Mouse (Mus musculus): ENCODE data around the gene Trappc2l. TPM values are rescaled to one million over a fixed set of nuclear protein-coding genes. Genes with fewer than 3 reads are reported as not detected.
A peak's percentile ranks its signal among the peaks of the same experiment; 100 is the strongest.

Gene Trappc2l
- polyA plus RNA-seq, 1 experiment from 2014 or later = 26.7 TPM

DNA sequence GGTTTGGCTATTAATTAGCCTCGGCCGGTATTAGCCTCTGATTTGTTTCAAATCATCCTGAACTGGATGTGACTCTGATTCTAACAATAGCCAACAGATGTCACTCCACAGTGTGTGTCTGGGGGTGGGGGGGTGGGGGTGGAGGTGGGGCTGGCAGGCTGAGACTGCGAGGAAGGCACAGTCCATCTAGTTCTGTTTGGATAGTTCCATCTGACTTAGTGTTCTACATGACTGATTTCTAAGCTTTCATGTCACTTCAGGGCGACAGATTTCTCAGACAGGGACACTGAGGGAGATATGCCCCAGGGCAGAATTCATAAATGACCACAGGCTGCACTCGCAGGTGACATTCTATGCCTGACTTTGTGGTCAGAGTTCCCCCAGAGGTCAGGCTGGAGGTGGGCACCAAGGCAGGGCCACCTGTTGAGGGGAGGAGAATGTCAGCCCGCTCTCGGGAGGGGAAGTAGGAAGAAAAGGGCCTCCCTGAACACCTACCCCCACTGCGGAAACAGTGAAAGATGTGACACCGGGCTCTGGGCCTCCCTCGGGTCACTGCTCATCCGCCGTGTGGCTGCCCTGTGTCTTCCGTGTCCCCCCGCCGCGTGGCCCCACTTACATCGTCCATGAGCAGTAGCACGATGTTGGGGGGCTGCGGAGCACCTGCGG, 695 bp upstream of the Trappc2l start:
- no peak for DNase-seq
- peaks cover 8% of the 10 kb centered on the region; the same call in 1 of the 2 replicates for H3K27me3 ChIP-seq
- ATAC-seq (ENCODE audit: low read depth) = peak; percentile 33; the same call in 1 of the 2 replicates
- H3K9ac ChIP-seq = peak overlapping the region; percentile 84
- H3K4me3 ChIP-seq (replicated peaks) = peak overlapping the region; percentile 77
- H3K4me1 ChIP-seq (replicated peaks) = peaks cover 24% of the 10 kb centered on the region
- H3K36me3 ChIP-seq = peaks cover 8% of the 10 kb centered on the region; the same call in 1 of the 2 replicates
- H3K9me3 ChIP-seq (replicated peaks) = no peaks in the 10 kb centered on the region
- peak overlapping the region; percentile 99 for H3K4me2 ChIP-seq
- peak overlapping the region; percentile 74 for H3K27ac ChIP-seq
- 4% methylated on average over 20 of the region's 20 CpGs for WGBS (ENCODE audit: insufficient replicate concordance)

DNA sequence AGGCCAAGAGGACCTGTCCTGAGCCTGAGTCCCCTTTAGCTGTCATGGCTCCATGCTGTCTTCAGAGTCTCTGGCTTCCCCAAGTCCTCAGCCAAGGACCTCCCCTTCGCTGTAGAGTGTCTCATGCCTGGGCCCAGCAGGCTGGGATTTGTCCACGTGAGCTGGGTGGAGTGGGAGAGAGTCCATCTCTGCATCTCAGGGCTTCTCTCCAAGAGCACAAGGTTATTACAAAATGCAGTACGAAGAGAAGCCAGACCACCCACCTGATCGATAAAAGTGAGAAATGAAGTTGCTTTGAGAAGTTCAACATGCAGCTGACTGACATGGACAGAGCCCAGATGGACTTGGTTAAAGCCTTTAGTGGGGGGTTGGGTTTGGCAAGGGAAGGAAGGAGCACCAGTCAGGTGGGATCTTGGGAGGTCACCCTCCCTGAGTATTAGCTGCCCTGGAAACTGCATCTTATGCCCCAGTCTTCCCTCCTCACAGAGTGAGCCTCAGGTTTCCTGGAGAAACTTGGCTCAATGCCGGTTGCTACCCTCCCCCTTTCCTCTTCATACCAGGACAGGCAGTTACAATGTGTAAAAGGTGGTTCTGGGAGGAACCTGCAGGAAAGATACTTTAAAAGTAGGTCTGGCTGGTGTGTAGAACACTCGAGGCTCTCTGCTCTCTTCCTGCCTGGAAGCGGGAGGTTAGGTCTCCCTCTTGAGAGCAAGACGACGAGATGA, 4.9 kb downstream of the Trappc2l start:
- Histone ChIP-seq H3K9me3 (replicated peaks) (no peaks in the 10 kb centered on the region), H3K27ac (no peak overlapping the region; the same call in 1 of the 2 replicates), H3K9ac (no peak overlapping the region), H3K4me2 (no peak overlapping the region), H3K27me3 (no peaks in the 10 kb centered on the region), H3K36me3 (peaks cover 8% of the 10 kb centered on the region; the same call in 1 of the 2 replicates), H3K4me1 (replicated peaks) (peaks cover 44% of the 10 kb centered on the region), H3K4me3 (replicated peaks) (no peak overlapping the region)
- 66% methylated on average over 9 of the region's 9 CpGs for WGBS (ENCODE audit: insufficient replicate concordance)
- DNase-seq (no peak), ATAC-seq (ENCODE audit: low read depth) (no peak)

DNA sequence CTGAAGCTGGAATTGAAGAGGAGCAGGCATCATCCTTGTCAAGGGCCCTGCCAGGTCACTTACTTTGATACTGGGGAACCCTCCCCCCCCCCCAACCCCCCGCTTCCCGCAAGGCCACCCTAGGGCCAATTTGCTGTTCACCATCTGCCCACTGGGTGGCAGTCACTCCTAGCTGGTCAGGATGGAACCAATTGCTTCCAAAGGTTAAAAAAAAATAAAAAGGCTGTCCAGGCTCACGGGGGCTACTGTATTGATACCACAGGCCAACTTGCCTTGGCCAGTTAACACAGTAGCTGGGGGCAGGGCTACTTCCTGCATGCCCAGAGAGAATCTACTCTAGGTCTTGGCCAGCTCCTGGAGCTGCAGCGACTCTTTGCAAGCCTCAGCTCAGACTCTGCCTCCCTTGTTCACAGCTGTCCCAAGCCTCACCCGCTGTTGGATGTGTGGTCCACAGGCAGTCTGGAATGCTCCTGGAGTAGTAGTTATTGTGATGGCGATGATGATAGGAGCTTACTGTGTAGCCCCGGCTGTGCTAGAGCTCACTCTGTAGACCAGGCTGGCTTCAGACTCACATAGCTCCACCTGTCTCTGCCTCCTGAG, 6.6 kb downstream of the Trappc2l start:
- peak overlapping the region; percentile 91 for H3K27ac ChIP-seq
- H3K4me2 ChIP-seq = peak overlapping the region; percentile 51
- no peaks in the 10 kb centered on the region for H3K9me3 ChIP-seq (replicated peaks)
- H3K36me3 ChIP-seq = peaks cover 8% of the 10 kb centered on the region; the same call in 1 of the 2 replicates
- H3K4me1 ChIP-seq (replicated peaks) = peaks cover 31% of the 10 kb centered on the region
- peak overlapping the region; percentile 61 for H3K9ac ChIP-seq
- no peaks in the 10 kb centered on the region for H3K27me3 ChIP-seq
- WGBS (ENCODE audit: insufficient replicate concordance) = 48% methylated on average over 5 of the region's 7 CpGs
- peak overlapping the region; percentile 3; the same call in 1 of the 2 replicates for H3K4me3 ChIP-seq (replicated peaks)
- DNase-seq = peak; percentile 60
- ATAC-seq (ENCODE audit: low read depth) = peak; percentile 9; the same call in 1 of the 2 replicates

DNA sequence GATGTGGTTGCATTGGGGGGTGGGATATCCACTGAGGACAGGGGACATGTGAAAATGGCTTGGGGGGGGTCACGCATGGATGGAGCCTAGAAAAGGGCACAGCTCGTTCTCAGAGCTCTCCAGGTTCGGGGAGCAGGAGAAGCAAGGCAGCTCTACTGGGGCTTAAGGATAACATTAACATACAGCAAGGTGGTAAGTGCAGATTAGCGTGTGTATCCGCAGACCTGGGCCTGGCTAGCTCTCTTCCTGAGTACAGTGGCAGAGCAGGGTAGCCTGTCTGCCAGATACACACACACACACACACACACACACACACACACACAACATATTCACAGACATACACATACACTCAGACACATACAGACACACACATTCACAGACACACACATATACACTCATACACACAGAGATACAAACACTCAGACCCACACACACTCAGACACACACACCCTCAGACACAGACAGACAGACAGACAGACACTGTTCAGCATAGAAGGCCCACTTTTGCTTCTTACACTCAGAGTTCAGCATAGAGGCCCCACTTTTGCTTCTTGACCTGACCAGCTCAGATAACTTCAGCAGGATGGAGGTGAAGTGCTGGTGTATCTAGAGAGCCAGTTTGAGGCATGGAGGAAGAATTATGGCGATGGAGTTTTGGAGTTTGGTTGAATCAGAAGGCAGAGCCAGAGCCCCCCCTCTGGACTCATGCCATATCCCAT, 7.4 kb downstream of the Trappc2l start:
- Histone ChIP-seq H3K9ac (peak overlapping the region; percentile 61), H3K27me3 (0 out of 2 replicates have a peak, but pooled peaks cover 2% of the 10 kb centered on the region), H3K9me3 (replicated peaks) (no peaks in the 10 kb centered on the region), H3K27ac (peak overlapping the region; percentile 91), H3K36me3 (peaks cover 8% of the 10 kb centered on the region; the same call in 1 of the 2 replicates), H3K4me1 (replicated peaks) (peaks cover 29% of the 10 kb centered on the region), H3K4me3 (replicated peaks) (peak overlapping the region; percentile 3; the same call in 1 of the 2 replicates), H3K4me2 (peak overlapping the region; percentile 51)
- WGBS (ENCODE audit: insufficient replicate concordance) = 28% methylated on average over 6 of the region's 6 CpGs
- ATAC-seq (ENCODE audit: low read depth) (peak; percentile 95), DNase-seq (peak; percentile 63)

DNA sequence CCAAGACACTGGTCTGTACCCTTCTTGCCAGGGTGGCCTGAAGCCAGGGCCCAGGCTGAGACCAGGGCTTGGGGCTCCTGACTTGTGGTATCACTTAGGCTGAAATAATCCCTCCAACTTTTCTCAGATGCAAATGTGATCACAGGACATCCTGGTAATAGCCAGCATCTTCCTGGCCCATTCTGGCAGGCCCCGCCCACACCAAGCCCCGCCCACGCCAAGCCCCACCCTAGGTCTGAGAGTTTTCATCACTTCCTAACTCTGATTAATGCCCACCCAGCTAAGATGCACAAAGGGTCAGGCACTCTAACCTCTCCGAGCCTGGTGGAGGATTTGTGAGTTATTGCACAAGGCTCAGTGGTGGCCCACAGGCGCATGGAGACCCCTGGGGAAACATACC, 9.0 kb downstream of the Trappc2l start:
- no peak overlapping the region for H3K4me2 ChIP-seq
- DNase-seq (no peak), ATAC-seq (ENCODE audit: low read depth) (no peak)
- 32% methylated on average over 5 of the region's 5 CpGs for WGBS (ENCODE audit: insufficient replicate concordance)
- H3K36me3 ChIP-seq = 0 out of 2 replicates have a peak, but pooled peaks cover 2% of the 10 kb centered on the region
- no peaks in the 10 kb centered on the region for H3K9me3 ChIP-seq (replicated peaks)
- peaks cover 29% of the 10 kb centered on the region for H3K4me1 ChIP-seq (replicated peaks)
- H3K27ac ChIP-seq = no peak overlapping the region
- H3K27me3 ChIP-seq = peaks cover 6% of the 10 kb centered on the region; the same call in 1 of the 2 replicates
- no peak overlapping the region for H3K4me3 ChIP-seq (replicated peaks)
- H3K9ac ChIP-seq = no peak overlapping the region

DNA sequence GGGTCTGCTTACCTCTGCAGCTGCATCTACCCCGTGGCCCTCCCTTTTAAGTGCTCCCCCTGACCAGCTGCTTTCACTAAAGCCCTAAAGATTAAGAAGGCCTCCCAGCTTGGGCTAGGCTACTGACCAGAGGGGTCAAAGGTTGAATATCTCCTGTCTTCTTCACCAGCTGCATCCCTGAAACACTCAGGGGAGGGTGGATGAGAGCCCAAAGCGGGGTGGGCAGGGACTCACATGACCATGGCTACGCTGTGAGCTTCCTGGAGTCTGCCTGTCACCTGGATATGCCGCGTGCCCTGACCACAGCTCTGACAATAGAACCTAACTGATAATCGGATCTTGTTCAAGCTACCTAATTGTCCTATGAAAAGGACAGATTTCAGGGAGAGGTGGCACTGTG, 11.3 kb downstream of the Trappc2l start, which contains the start of gene Pabpn1l:
TSS of gene Pabpn1l (minus strand) at position 13 of the 400 bp plus-strand sequence.
- no peak within 1 kb of the TSS for H3K4me2 ChIP-seq
- H3K27ac ChIP-seq = no peak within 1 kb of the TSS
- no peaks in the 10 kb centered on the region for H3K9me3 ChIP-seq (replicated peaks)
- H3K9ac ChIP-seq = no peak within 1 kb of the TSS
- DNase-seq = no peak
- no peak within 1 kb of the TSS for H3K4me3 ChIP-seq (replicated peaks)
- 72% methylated on average over 6 of the region's 6 CpGs for WGBS (ENCODE audit: insufficient replicate concordance)
- H3K4me1 ChIP-seq (replicated peaks) = peaks cover 38% of the 10 kb centered on the region
- no peak for ATAC-seq (ENCODE audit: low read depth)
- H3K27me3 ChIP-seq = peaks cover 6% of the 10 kb centered on the region; the same call in 1 of the 2 replicates
- H3K36me3 ChIP-seq = no peaks in the 10 kb centered on the region

DNA sequence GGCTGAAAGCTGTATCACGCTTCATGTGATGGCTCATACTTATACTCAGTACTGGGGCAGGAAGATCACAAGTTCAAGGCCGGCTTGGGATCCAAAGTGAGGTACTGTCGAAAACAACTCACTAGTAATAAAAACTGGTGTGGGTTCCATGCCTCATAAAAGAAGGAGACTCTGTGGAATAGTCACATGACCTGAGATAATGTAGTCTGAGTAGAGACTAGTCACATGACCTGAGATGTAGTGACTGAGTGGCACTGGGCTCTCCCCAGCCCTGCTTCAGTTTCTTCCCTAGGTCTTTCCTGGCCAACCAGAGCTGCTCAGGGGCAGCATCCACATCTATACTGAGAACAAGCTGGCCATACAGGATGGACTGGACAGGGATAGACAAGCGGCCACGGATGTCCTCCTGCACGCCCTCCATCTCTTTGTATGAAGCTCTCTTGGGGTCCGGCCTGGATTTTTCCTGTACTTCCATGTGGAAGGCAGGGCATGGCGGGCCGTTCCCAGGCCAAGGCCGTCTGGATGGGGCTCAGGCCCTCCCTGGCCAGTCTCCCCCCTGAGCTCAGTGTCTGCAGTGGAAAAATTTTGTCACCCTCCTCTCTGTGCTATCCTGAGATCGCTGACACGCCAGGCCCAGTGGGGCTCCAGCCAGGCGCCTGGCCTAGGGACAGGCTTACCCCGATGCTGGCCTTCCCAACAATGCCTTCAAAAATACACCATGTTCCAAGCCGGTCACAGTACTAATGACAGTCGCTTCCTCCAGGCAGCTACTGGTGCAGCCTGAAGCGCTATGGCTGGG, 12.6 kb downstream of the Trappc2l start:
- Histone ChIP-seq H3K4me2 (no peak overlapping the region), H3K9ac (no peak overlapping the region), H3K9me3 (replicated peaks) (no peaks in the 10 kb centered on the region), H3K27me3 (peaks cover 6% of the 10 kb centered on the region; the same call in 1 of the 2 replicates), H3K4me3 (replicated peaks) (no peak overlapping the region), H3K4me1 (replicated peaks) (peaks cover 27% of the 10 kb centered on the region), H3K36me3 (peaks cover 6% of the 10 kb centered on the region; the same call in 1 of the 2 replicates), H3K27ac (no peak overlapping the region)
- 74% methylated on average over 17 of the region's 17 CpGs for whole genome bisulfite sequencing (ENCODE audit: insufficient replicate concordance)
- DNase-seq (no peak), ATAC-seq (ENCODE audit: low read depth) (no peak)

DNA sequence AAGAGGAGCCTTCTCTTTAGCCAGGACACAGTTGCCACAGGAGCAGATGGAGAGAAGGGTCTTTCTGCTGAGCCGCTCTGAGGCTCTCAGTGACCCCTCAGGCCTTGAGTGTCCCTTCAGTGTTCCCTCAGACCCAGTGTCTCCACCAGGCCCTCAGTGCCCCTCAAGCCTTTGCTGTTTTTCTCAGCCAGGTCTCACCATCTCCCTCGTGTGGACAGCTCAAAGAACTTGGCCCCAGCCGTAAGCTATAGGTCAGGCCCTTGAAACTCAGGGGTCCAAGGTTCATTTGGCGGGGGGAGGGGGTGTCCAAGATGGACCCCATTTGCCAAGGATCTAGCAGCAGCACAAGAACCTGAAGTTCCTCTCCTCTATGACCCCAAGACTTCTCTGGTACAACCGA, 13.2 kb downstream of the Trappc2l start:
- ATAC-seq (ENCODE audit: low read depth) = no peak
- no peak overlapping the region for H3K9ac ChIP-seq
- no peak overlapping the region for H3K27ac ChIP-seq

DNA sequence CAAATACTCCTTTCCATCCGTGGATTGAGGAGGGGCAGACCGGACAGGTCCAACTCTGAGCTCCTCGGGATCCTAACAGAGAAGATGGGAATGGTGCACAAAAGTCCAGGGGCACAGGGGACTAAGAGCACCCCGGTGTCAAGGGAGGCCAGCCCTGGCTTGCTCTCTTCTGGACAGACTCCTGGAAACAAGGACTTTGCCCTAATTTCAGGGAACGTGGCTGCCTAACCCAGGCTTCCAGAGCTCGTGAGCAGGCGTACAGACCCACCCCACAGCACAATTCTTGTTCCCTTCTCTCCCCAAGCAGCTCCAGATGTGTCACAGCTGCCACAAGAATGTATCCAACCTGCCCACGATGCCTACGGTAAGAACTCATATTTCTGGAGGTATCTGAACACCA, 14.4 kb downstream of the Trappc2l start:
- no peak for ATAC-seq (ENCODE audit: low read depth)
- Histone ChIP-seq H3K27me3 (peaks cover 8% of the 10 kb centered on the region; the same call in 1 of the 2 replicates), H3K9me3 (replicated peaks) (no peaks in the 10 kb centered on the region), H3K27ac (no peak overlapping the region), H3K36me3 (peaks cover 22% of the 10 kb centered on the region), H3K9ac (no peak overlapping the region), H3K4me2 (no peak overlapping the region), H3K4me3 (replicated peaks) (no peak overlapping the region), H3K4me1 (replicated peaks) (peaks cover 11% of the 10 kb centered on the region)
- no peak for DNase-seq
- WGBS (ENCODE audit: insufficient replicate concordance) = 65% methylated on average over 9 of the region's 9 CpGs

More for the DNA sequence above, 13.2 kb downstream of the Trappc2l start:
- Histone ChIP-seq H3K27me3 (peaks cover 6% of the 10 kb centered on the region; the same call in 1 of the 2 replicates), H3K9me3 (replicated peaks) (no peaks in the 10 kb centered on the region), H3K4me3 (replicated peaks) (no peak overlapping the region), H3K4me2 (no peak overlapping the region), H3K4me1 (replicated peaks) (peaks cover 21% of the 10 kb centered on the region), H3K36me3 (peaks cover 11% of the 10 kb centered on the region; the same call in 1 of the 2 replicates)
- DNase-seq = no peak
- 60% methylated on average over 5 of the region's 5 CpGs for WGBS (ENCODE audit: insufficient replicate concordance)

DNA sequence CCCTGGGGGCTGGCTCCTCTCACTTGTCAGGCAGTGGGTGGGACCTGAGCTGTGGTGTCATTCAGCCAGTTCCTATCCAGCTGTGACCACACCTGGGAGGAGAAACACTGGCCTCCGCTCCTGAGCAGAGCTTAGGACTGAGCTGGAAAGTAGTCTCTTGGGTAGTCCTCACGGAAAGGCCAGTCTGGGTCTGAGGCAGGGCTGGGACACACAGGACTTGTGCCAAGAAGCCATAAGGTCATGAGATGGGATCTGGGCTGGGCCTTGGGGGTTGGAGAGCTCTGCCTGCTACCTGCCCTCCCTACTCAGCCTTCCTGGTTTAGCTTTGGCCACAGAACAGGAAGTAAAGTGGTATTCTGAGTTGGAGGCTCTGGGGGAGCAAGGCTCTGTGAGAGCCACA, 15.5 kb downstream of the Trappc2l start:
- DNase-seq (no peak), ATAC-seq (ENCODE audit: low read depth) (no peak; the same call in 1 of the 2 replicates)
- Histone ChIP-seq H3K9ac (no peak overlapping the region), H3K4me2 (no peak overlapping the region), H3K36me3 (peaks cover 26% of the 10 kb centered on the region), H3K4me1 (replicated peaks) (peaks cover 11% of the 10 kb centered on the region; the same call in 1 of the 2 replicates), H3K9me3 (replicated peaks) (no peaks in the 10 kb centered on the region), H3K27me3 (peaks cover 8% of the 10 kb centered on the region; the same call in 1 of the 2 replicates), H3K4me3 (replicated peaks) (no peak overlapping the region), H3K27ac (0 out of 2 replicates have a peak overlapping the region, but pooled peaks have one; percentile 4)
- 81% methylated on average over 2 of the region's 2 CpGs for WGBS (ENCODE audit: insufficient replicate concordance)

All from liver, embryonic 13.5 days (tissue).